Mouse (Mus musculus) urinary bladder, adult 18-20 months (tissue): ENCODE data around the gene Il5.

Experiments used
- DNase-seq, 2 experiments: peaks; one replicate each; pipeline ENCODE4 v3.0.0; 2022; ENCODE audit warnings: low spot score in 2 of 2, mixed read lengths in 2 of 2

Gene Il5

GRCm38 (mm10) chr11:53771001-53771744, 50.6 kb downstream of the Il5 start:
- DNase-seq = no peak

GRCm38 (mm10) chr11:53772536-53772935, 51.9 kb downstream of the Il5 start:
- DNase-seq = no peak

DNA sequence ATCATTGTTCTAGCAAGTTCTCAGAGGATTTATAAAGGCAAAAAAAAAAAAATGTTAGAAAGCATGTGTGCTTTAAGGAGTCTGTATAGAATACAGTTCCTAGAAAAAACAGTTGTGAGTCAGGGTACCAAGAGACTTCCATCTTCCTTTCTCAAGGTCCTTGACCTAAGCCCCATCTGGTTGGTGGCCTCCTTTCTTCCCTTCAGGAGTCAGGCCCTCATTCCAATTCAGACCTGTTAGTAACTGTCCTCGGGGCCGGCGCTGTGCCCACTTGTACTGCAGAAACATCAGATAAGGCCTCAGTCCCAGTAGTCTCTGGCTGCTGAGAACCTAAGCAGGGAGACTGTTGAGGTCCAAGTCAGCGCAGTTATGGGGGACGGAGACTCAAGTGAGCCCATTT, 52.5 kb downstream of the Il5 start, which contains the start of gene Gm17334:
Gene Gm17334, minus strand, starts transcription at position 101 of the 400 bp plus-strand sequence.
- DNase-seq = no peak

- DNase-seq = no peak
Observed at GRCm38 (mm10) chr11:53773641-53774360, 53.2 kb downstream of the Il5 start.
